Mouse (Mus musculus) G1E (cell line): ENCODE results near the gene Lsm12.

Experiments
- CTCF ChIP-seq: IDR thresholded peaks from 2 replicates; pipeline ENCODE4 v1.5.1; 2012; ENCODE audit warnings: low read depth, low read length, inconsistent platforms, mixed read lengths
- GATA1 ChIP-seq: IDR thresholded peaks from 2 replicates; pipeline ENCODE4 v1.6.1; 2012; ENCODE audit warnings: borderline replicate concordance, low read length, inconsistent platforms, mixed read lengths
- POLR2AphosphoS5 ChIP-seq: IDR thresholded peaks from 2 replicates; pipeline ENCODE4 v1.6.1; 2012; ENCODE audit warnings: low read depth, low read length, inconsistent platforms; ENCODE audit not compliant: insufficient replicate concordance
- TAL1 ChIP-seq: conservative IDR thresholded peaks from 2 replicates; pipeline ENCODE4 v1.6.1; 2012; ENCODE audit warnings: low read depth, low read length, inconsistent platforms, mixed read lengths

- TF ChIP-seq CTCF = no peak
- TF ChIP-seq GATA1 = no peak
- no peak for TF ChIP-seq POLR2AphosphoS5
- TF ChIP-seq TAL1 = no peak
Measured at GRCm38 (mm10) chr11:102198245-102198644, 13.1 kb upstream of the Lsm12 start.
